Mouse (Mus musculus) heart, embryonic 11.5 days (tissue): Measurements from ENCODE around the gene Rb1. TPM values are rescaled to one million over a fixed set of nuclear protein-coding genes. Genes with fewer than 3 reads are reported as not detected.

Source experiments
- ATAC-seq: fragments of 200-750 bp; cut with Nextera tagmentation; replicated peaks from 2 replicates; pipeline ENCODE4 v1.8.0; 2017; ENCODE audit warnings: moderate library complexity; ENCODE audit not compliant: insufficient number of reproducible peaks, low FRiP score, low TSS enrichment
- H3K27ac ChIP-seq: fragments of 300-500 bp; sonication (generic); 2 replicates; pipeline ENCODE4 v1.5.1; 2014; ENCODE audit warnings: mild to moderate bottlenecking, low read depth, low read length
- H3K27me3 ChIP-seq: fragments of 300-500 bp; sonication (generic); 2 replicates; pipeline ENCODE4 v1.6.1; 2014; ENCODE audit warnings: mild to moderate bottlenecking, low read length, mixed read lengths; ENCODE audit not compliant: control insufficient read depth, insufficient read depth
- H3K36me3 ChIP-seq: fragments of 300-500 bp; sonication (generic); 2 replicates; pipeline ENCODE4 v1.6.1; 2014; ENCODE audit warnings: mild to moderate bottlenecking, low read length, moderate library complexity, mixed read lengths; ENCODE audit not compliant: control insufficient read depth, insufficient read depth
- H3K4me1 ChIP-seq: fragments of 300-500 bp; sonication (generic); 2 replicates; pipeline ENCODE4 v1.6.1; 2014; ENCODE audit warnings: low read length; ENCODE audit not compliant: control insufficient read depth, insufficient read depth
- H3K4me2 ChIP-seq: fragments of 300-500 bp; sonication (generic); 2 replicates; pipeline ENCODE4 v1.6.1; 2014; ENCODE audit warnings: mild to moderate bottlenecking, moderate library complexity
- H3K4me3 ChIP-seq: fragments of 300-500 bp; sonication (generic); 2 replicates; pipeline ENCODE4 v1.5.1; 2014; ENCODE audit warnings: low read depth, low read length
- H3K9ac ChIP-seq: fragments of 300-500 bp; sonication (generic); 2 replicates; pipeline ENCODE4 v1.6.1; 2014; ENCODE audit warnings: mild to moderate bottlenecking, low read depth, low read length, moderate library complexity
- H3K9me3 ChIP-seq: fragments of 300-500 bp; sonication (generic); replicated peaks from 2 replicates; pipeline ENCODE4 v1.6.1; 2016; ENCODE audit warnings: low read length; ENCODE audit not compliant: control insufficient read depth
- WGBS: fragments of 180-500 bp; shearing (Covaris S2); extraction: QIAGEN DNeasy Blood & Tissue Kit; methylation state at CpG from one replicate; pipeline ENCODE4 v1.1.7; 2014; ENCODE audit not compliant: insufficient replicate concordance; 5-methylcytosine and 5-hydroxymethylcytosine counted together
- polyA plus RNA-seq: library from polyadenylated mRNA; unstranded; fragments of >200 nt; fragmentation: Nextera tagmentation; extraction: Ambion mirVana; gene quantifications from 2 replicates; pipeline ENCODE4 v1.2.1, GENCODE M21; 2014

Rb1 gene
- polyA plus RNA-seq, 1 experiment from 2014 or later, result 15.6 TPM

DNA sequence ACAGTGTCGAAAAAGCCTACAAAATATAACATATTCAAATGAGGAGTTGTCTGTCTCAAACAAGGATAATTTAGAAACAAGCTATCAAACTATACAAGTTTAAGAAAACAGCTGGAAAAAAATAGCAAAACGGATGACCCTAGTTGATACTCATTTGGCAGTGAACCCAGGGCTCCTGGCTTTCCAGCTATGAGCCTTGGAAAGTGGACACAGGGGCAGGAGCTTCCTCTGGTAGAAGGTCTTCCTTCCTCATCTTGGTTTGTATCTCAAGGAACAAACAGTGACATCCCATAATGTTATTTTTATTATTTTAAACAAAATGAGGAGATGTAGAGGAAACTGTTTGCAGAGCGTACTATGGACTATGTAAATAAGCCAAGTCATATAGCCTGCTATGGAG, 177.5 kb downstream of the Rb1 start:
- Histone ChIP-seq H3K36me3 (0 out of 2 replicates have a peak, but pooled peaks cover 2% of the 10 kb centered on the region), H3K4me1 (peaks cover 2% of the 10 kb centered on the region; the same call in 1 of the 2 replicates), H3K27ac (no peak overlapping the region), H3K9me3 (no peaks in the 10 kb centered on the region), H3K4me3 (no peak overlapping the region), H3K9ac (no peak overlapping the region), H3K4me2 (no peak overlapping the region), H3K27me3 (no peaks in the 10 kb centered on the region)
- ATAC-seq, result no peak
- WGBS, result 86% methylated on average over 3 of the region's 3 CpGs

DNA sequence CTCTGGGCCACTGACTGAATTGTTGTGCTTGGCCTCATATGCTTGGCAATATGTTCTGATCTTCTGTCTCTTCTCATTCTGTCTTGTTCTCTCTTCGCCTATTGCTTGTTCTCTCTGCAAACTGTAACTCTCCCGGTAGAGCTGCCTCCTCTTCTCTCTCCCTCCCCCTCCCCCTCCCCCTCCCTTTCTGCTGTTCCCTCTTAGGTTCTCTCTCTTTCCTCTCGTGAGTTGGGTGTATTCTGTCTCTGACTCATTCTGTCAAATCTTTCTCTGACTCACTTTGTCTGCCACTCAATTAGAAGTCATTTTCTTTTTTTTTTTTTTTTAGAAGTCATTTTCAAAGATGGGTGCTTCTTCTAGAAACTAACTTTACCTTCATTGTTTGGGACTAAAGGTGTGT, 178.9 kb downstream of the Rb1 start:
- ATAC-seq, result no peak
- Histone ChIP-seq H3K27me3 (no peaks in the 10 kb centered on the region), H3K36me3 (0 out of 2 replicates have a peak, but pooled peaks cover 2% of the 10 kb centered on the region), H3K9me3 (no peaks in the 10 kb centered on the region), H3K4me1 (peaks cover 4% of the 10 kb centered on the region; the same call in 1 of the 2 replicates), H3K4me3 (no peak overlapping the region), H3K27ac (no peak overlapping the region), H3K9ac (no peak overlapping the region), H3K4me2 (no peak overlapping the region)
- 52% methylated on average over 3 of the region's 3 CpGs for WGBS

DNA sequence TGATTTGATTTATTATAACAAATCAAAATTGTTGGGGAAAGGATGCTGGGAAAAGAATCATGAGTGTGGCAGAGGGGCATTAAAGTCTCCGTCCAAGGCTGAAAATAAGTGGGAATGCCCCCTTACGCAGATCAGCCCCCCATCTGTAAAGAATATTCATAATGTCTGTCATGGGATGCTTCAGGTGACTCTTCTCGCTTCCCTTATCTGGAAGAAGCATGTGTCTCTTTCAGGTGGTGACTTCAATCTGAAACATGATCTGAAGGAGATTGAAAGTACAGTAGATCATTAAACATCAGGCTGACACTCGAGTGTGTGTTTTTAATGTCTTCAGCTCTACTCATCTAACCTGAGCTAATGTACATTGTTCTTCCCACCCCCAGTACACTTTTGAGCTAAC, 180.1 kb downstream of the Rb1 start:
- H3K4me3 ChIP-seq, result no peak overlapping the region
- no peak overlapping the region for H3K9ac ChIP-seq
- no peak overlapping the region for H3K27ac ChIP-seq
- no peaks in the 10 kb centered on the region for H3K36me3 ChIP-seq
- H3K27me3 ChIP-seq, result no peaks in the 10 kb centered on the region
- WGBS, result 87% methylated on average over 4 of the region's 4 CpGs
- H3K4me1 ChIP-seq, result peaks cover 4% of the 10 kb centered on the region; the same call in 1 of the 2 replicates
- ATAC-seq, result no peak
- no peak overlapping the region for H3K4me2 ChIP-seq
- H3K9me3 ChIP-seq, result no peaks in the 10 kb centered on the region

DNA sequence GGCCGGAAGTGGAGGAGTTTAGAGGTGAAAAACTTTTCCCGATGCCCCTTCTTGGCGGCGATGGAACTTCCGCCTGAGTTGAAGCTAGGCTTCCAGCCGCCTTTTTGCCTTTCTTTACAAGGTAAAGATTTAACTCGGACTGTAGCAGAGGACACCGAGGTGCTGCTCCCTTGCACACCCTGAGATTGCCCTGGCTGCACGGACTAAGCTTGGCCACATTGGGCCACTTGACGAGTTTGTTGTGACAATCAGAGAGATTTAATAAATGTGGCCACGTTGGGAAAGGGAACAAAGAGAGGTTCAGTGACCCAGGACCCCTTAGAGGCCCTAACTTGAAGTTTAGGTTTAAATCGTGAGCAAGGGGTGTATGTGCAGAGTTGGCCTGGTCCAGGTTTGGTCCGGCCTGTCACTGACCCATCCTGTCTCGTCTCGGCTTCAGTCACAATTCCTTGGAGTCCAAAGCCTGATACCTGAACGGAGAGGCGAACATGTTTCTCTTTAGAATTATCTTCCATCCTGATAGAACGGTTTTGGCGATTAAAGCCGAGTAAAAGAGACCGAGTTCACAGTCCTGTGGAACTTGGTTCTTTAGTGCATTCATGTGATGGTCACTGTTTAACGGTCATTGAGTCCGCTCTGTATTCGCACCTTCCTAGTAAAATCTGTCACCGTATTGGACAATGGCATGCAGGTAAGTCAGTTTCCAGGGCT, 181.8 kb downstream of the Rb1 start:
- H3K4me3 ChIP-seq, result peak overlapping the region; percentile 82
- H3K9me3 ChIP-seq, result no peaks in the 10 kb centered on the region
- H3K36me3 ChIP-seq, result no peaks in the 10 kb centered on the region
- peak overlapping the region; percentile 97 for H3K9ac ChIP-seq
- H3K27ac ChIP-seq, result peak overlapping the region; percentile 99
- 40% methylated on average over 25 of the region's 25 CpGs for WGBS
- H3K27me3 ChIP-seq, result no peaks in the 10 kb centered on the region
- H3K4me1 ChIP-seq, result peaks cover 4% of the 10 kb centered on the region; the same call in 1 of the 2 replicates
- peak; percentile 8; the same call in 1 of the 2 replicates for ATAC-seq
- peak overlapping the region; percentile 83 for H3K4me2 ChIP-seq

DNA sequence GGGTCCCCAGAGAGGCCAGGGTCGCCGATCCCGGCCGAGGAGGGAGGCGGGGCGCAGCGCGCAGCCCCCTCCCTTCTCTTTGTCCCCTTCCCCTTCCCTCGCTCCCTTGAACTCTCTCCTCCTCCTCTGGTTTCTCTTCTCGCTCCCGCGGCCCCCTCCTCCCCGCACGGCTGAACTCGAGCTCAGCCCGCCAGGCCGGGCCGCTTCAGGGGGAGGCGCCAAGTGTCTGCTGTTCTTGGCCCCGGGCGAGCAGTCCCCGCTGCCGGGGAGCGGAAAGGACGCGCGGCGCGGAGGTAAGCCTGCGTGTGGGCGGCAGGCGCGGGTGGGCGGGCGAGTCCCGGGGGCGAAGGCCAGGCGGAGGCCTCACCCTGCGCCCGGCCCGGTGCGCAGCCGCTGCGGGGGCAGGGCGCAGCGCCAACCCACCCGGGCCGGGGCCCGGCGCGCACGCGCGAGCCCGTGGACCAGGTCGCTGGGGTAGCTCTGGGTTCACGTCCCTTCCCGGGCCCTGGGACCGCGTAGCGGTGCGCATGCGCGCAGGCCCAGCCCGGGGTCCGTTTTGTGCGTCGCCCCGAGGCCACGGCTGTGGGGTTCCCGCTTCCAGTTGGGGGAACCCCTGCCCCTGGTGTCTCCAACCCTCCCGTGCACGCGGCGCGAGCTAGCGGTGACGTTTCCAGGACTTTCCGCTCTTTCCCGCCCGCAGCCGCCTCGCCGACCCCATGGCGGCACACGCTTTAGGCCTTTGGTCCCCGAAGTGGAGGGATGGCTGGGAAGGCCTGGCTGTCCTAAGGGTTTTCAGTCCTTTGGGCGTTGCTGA, 182.5 kb downstream of the Rb1 start:
- Histone ChIP-seq H3K27ac (peak overlapping the region; percentile 99), H3K9me3 (no peaks in the 10 kb centered on the region), H3K4me1 (peaks cover 4% of the 10 kb centered on the region; the same call in 1 of the 2 replicates), H3K4me2 (peak overlapping the region; percentile 83), H3K4me3 (peak overlapping the region; percentile 82), H3K36me3 (no peaks in the 10 kb centered on the region), H3K27me3 (no peaks in the 10 kb centered on the region), H3K9ac (peak overlapping the region; percentile 97)
- peak; percentile 86 for ATAC-seq
- under 1% methylated on average over 74 of the region's 88 CpGs for WGBS

DNA sequence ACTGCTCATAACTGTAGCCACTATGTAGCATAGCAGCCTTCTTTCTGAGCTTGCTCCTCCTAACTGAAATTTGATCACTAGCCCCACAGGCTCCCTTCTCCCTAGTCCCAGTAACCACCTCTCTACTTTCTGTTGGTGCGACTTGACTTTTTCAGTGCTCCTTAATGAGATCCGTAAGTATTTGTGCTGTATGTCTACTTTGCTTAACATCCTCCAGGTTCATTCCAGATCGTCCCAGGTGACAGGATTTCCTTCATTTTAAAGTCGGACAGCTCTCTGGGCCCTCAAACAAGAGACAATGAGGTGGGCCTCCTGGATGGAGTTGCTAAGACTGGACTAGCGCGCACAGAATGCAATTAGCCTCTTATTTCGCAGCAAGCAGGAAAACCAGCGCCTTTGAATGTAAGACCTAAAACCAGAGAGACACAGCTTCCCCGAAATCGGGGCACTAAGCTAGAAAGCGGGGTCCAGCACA, 183.2 kb downstream of the Rb1 start:
- Histone ChIP-seq H3K27me3 (no peaks in the 10 kb centered on the region), H3K9ac (peak overlapping the region; percentile 97), H3K4me2 (peak overlapping the region; percentile 83), H3K36me3 (no peaks in the 10 kb centered on the region), H3K27ac (peak overlapping the region; percentile 99), H3K9me3 (no peaks in the 10 kb centered on the region), H3K4me3 (peak overlapping the region; percentile 82), H3K4me1 (0 out of 2 replicates have a peak, but pooled peaks cover 4% of the 10 kb centered on the region)
- WGBS, result 1% methylated on average over 11 of the region's 11 CpGs
- no peak for ATAC-seq

DNA sequence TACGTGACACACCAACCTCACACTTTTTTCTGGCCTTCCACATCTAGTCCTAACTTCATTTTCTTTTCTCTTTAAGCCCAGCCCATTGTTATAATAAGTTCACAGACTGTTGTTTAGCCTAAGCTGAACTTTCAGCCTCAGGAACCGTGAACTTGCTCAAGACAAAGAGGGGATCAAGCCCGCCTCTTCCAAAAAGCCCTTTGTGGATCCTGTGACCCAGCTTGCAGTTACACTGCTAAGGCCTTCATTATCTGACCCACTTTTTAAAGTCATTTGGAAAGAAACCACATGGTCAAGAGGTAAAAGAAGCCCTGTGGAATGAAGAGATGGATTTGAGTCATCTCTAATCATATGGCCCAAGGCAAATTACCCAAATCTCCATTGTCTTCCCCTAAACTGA, 183.8 kb downstream of the Rb1 start:
- Histone ChIP-seq H3K4me2 (peak overlapping the region; percentile 83; the same call in 1 of the 2 replicates), H3K36me3 (no peaks in the 10 kb centered on the region), H3K27ac (no peak overlapping the region), H3K4me1 (0 out of 2 replicates have a peak, but pooled peaks cover 4% of the 10 kb centered on the region), H3K27me3 (no peaks in the 10 kb centered on the region), H3K9me3 (no peaks in the 10 kb centered on the region), H3K4me3 (no peak overlapping the region), H3K9ac (no peak overlapping the region)
- no peak for ATAC-seq
- 80% methylated on average over 3 of the region's 3 CpGs for WGBS

DNA sequence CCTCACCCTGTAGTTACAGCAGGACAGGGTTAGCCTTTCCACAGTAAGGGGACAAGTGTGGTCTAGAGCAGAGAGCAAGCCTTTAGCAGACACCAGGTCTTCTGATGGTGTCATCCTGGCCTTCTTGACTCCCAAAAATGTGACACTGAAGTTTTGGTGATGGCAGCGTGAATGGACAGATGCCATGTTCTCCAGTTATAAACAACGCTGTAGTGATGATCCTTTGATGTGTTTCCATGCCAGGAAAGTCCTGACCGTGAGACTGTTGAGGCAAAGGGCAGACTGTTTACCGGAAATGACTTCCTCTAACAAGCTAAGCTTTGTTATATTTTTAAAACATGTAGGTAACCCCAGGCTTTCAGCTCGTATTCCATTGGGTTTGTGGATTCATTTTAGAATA, 185.8 kb downstream of the Rb1 start:
- Histone ChIP-seq H3K4me1 (0 out of 2 replicates have a peak, but pooled peaks cover 2% of the 10 kb centered on the region), H3K36me3 (no peaks in the 10 kb centered on the region), H3K4me2 (no peak overlapping the region), H3K27ac (no peak overlapping the region), H3K27me3 (no peaks in the 10 kb centered on the region), H3K4me3 (no peak overlapping the region), H3K9ac (no peak overlapping the region), H3K9me3 (no peaks in the 10 kb centered on the region)
- 70% methylated on average over 5 of the region's 5 CpGs for WGBS
- ATAC-seq, result no peak
